Mouse (Mus musculus): ENCODE results near the gene Ctnnal1.
"Not testable (repeated sequence)": the region's sequence is repeated elsewhere in the genome, so short reads cannot be mapped to it uniquely, and the experiment has no call there.

Gene Ctnnal1

GRCm38 (mm10) chr4:56865003-56865511, at the start of gene Ctnnal1:
Ctnnal1 (minus strand) TSS chr4:56865188.
- in situ Hi-C loops (cut with MboI; ENCODE audit: low sequenced_read_pairs), result no loop called here

GRCm38 (mm10) chr4:56914761-56915160, 49.8 kb upstream of the Ctnnal1 start:
- in situ Hi-C loops (cut with MboI; ENCODE audit: low sequenced_read_pairs), result no loop called here

GRCm38 (mm10) chr4:56914338-56914737, 49.4 kb upstream of the Ctnnal1 start:
- in situ Hi-C loops (cut with MboI; ENCODE audit: low sequenced_read_pairs), result no loop called here

- in situ Hi-C loops (cut with MboI; ENCODE audit: low sequenced_read_pairs), result no loop called here
These were observed 47.5 kb upstream of the Ctnnal1 start for GRCm38 (mm10) chr4:56912382-56913001.

GRCm38 (mm10) chr4:56909568-56909967, 44.6 kb upstream of the Ctnnal1 start:
- in situ Hi-C loops (cut with MboI; ENCODE audit: low sequenced_read_pairs), result no loop called here

GRCm38 (mm10) chr4:56907671-56908070, 42.7 kb upstream of the Ctnnal1 start:
- in situ Hi-C loops (cut with MboI; ENCODE audit: low sequenced_read_pairs), result no loop called here

GRCm38 (mm10) chr4:56906926-56907325, 41.9 kb upstream of the Ctnnal1 start:
- in situ Hi-C loops (cut with MboI; ENCODE audit: low sequenced_read_pairs), result no loop called here

- in situ Hi-C loops (cut with MboI; ENCODE audit: low sequenced_read_pairs), result no loop called here
These were observed 40.5 kb upstream of the Ctnnal1 start for GRCm38 (mm10) chr4:56905507-56905906.

GRCm38 (mm10) chr4:56901671-56902070, 36.7 kb upstream of the Ctnnal1 start:
- in situ Hi-C loops (cut with MboI; ENCODE audit: low sequenced_read_pairs), result no loop called here

- in situ Hi-C loops (cut with MboI; ENCODE audit: low sequenced_read_pairs), result no loop called here
These were observed 34.2 kb upstream of the Ctnnal1 start for GRCm38 (mm10) chr4:56899216-56899615.

GRCm38 (mm10) chr4:56897511-56897910, 32.5 kb upstream of the Ctnnal1 start:
- in situ Hi-C loops (cut with MboI; ENCODE audit: low sequenced_read_pairs), result no loop called here

- in situ Hi-C loops (cut with MboI; ENCODE audit: low sequenced_read_pairs), result no loop called here
These were observed 29.2 kb upstream of the Ctnnal1 start for GRCm38 (mm10) chr4:56894196-56894595.

- in situ Hi-C loops (cut with MboI; ENCODE audit: low sequenced_read_pairs), result no loop called here
These were observed 27.6 kb upstream of the Ctnnal1 start for GRCm38 (mm10) chr4:56892501-56893115.

- in situ Hi-C loops (cut with MboI; ENCODE audit: low sequenced_read_pairs), result no loop called here
These were observed 23.5 kb upstream of the Ctnnal1 start for GRCm38 (mm10) chr4:56888483-56888882.

GRCm38 (mm10) chr4:56886286-56886979, 21.4 kb upstream of the Ctnnal1 start:
- in situ Hi-C loops (cut with MboI; ENCODE audit: low sequenced_read_pairs), result no loop called here

GRCm38 (mm10) chr4:56880036-56880703, 15.2 kb upstream of the Ctnnal1 start:
- in situ Hi-C loops (cut with MboI; ENCODE audit: low sequenced_read_pairs), result no loop called here

- in situ Hi-C loops (cut with MboI; ENCODE audit: low sequenced_read_pairs), result no loop called here
These were observed 14.0 kb upstream of the Ctnnal1 start for GRCm38 (mm10) chr4:56878971-56879370.

- in situ Hi-C loops (cut with MboI; ENCODE audit: low sequenced_read_pairs), result not testable (repeated sequence)
These were observed 5.6 kb upstream of the Ctnnal1 start for GRCm38 (mm10) chr4:56870541-56870940.

- in situ Hi-C loops (cut with MboI; ENCODE audit: low sequenced_read_pairs), result no loop called here
These were observed 2.8 kb upstream of the Ctnnal1 start for GRCm38 (mm10) chr4:56867761-56868160.

GRCm38 (mm10) chr4:56865971-56866370, 983 bp upstream of the Ctnnal1 start:
- in situ Hi-C loops (cut with MboI; ENCODE audit: low sequenced_read_pairs), result no loop called here

GRCm38 (mm10) chr4:56864417-56865001, 479 bp downstream of the Ctnnal1 start:
- in situ Hi-C loops (cut with MboI; ENCODE audit: low sequenced_read_pairs), result no loop called here

Measured in CH12F3 (cell line).